Mouse (Mus musculus): ENCODE data around the gene Pacs2.

The Pacs2 gene

GRCm38 (mm10) chr12:113004011-113004410, 10.3 kb upstream of the Pacs2 start:
- in situ Hi-C loops (cut with MboI; ENCODE audit: low pct_unique_long_range_greater_than_20kb in 1 of 2, low sequenced_read_pairs in 2 of 2, unreplicated experiment in 1 of 2), result no loop called here

GRCm38 (mm10) chr12:113004993-113005392, 9.3 kb upstream of the Pacs2 start:
- in situ Hi-C loops (cut with MboI; ENCODE audit: low pct_unique_long_range_greater_than_20kb in 1 of 2, low sequenced_read_pairs in 2 of 2, unreplicated experiment in 1 of 2), result no loop called here

- in situ Hi-C loops (cut with MboI; ENCODE audit: low pct_unique_long_range_greater_than_20kb in 1 of 2, low sequenced_read_pairs in 2 of 2, unreplicated experiment in 1 of 2), result no loop called here
Observed at GRCm38 (mm10) chr12:113011702-113012360, 2.5 kb upstream of the Pacs2 start.

- in situ Hi-C loops (cut with MboI; ENCODE audit: low pct_unique_long_range_greater_than_20kb in 1 of 2, low sequenced_read_pairs in 2 of 2, unreplicated experiment in 1 of 2), result no loop called here
Observed at GRCm38 (mm10) chr12:113012443-113012842, 1.9 kb upstream of the Pacs2 start.

GRCm38 (mm10) chr12:113013021-113013491, 1.3 kb upstream of the Pacs2 start:
- in situ Hi-C loops (cut with MboI; ENCODE audit: low pct_unique_long_range_greater_than_20kb in 1 of 2, low sequenced_read_pairs in 2 of 2, unreplicated experiment in 1 of 2), result no loop called here

GRCm38 (mm10) chr12:113014561-113015556, 551 bp downstream of the Pacs2 start:
- in situ Hi-C loops (cut with MboI; ENCODE audit: low pct_unique_long_range_greater_than_20kb in 1 of 2, low sequenced_read_pairs in 2 of 2, unreplicated experiment in 1 of 2), result no loop called here

GRCm38 (mm10) chr12:113015956-113016355, 1.6 kb downstream of the Pacs2 start:
- in situ Hi-C loops (cut with MboI; ENCODE audit: low pct_unique_long_range_greater_than_20kb in 1 of 2, low sequenced_read_pairs in 2 of 2, unreplicated experiment in 1 of 2), result no loop called here

- in situ Hi-C loops (cut with MboI; ENCODE audit: low pct_unique_long_range_greater_than_20kb in 1 of 2, low sequenced_read_pairs in 2 of 2, unreplicated experiment in 1 of 2), result no loop called here
Observed at GRCm38 (mm10) chr12:113016976-113017375, 2.7 kb downstream of the Pacs2 start.

GRCm38 (mm10) chr12:113017429-113017984, 3.2 kb downstream of the Pacs2 start:
- in situ Hi-C loops (cut with MboI; ENCODE audit: low pct_unique_long_range_greater_than_20kb in 1 of 2, low sequenced_read_pairs in 2 of 2, unreplicated experiment in 1 of 2), result no loop called here

- in situ Hi-C loops (cut with MboI; ENCODE audit: low pct_unique_long_range_greater_than_20kb in 1 of 2, low sequenced_read_pairs in 2 of 2, unreplicated experiment in 1 of 2), result no loop called here
Observed at GRCm38 (mm10) chr12:113018763-113019162, 4.5 kb downstream of the Pacs2 start.

GRCm38 (mm10) chr12:113021488-113021887, 7.2 kb downstream of the Pacs2 start:
- in situ Hi-C loops (cut with MboI; ENCODE audit: low pct_unique_long_range_greater_than_20kb in 1 of 2, low sequenced_read_pairs in 2 of 2, unreplicated experiment in 1 of 2), result no loop called here

GRCm38 (mm10) chr12:113023082-113023481, 8.8 kb downstream of the Pacs2 start:
- in situ Hi-C loops (cut with MboI; ENCODE audit: low pct_unique_long_range_greater_than_20kb in 1 of 2, low sequenced_read_pairs in 2 of 2, unreplicated experiment in 1 of 2), result no loop called here

- in situ Hi-C loops (cut with MboI; ENCODE audit: low pct_unique_long_range_greater_than_20kb in 1 of 2, low sequenced_read_pairs in 2 of 2, unreplicated experiment in 1 of 2), result no loop called here
Observed at GRCm38 (mm10) chr12:113026557-113026956, 12.2 kb downstream of the Pacs2 start.

GRCm38 (mm10) chr12:113027495-113027894, 13.2 kb downstream of the Pacs2 start:
- in situ Hi-C loops (cut with MboI; ENCODE audit: low pct_unique_long_range_greater_than_20kb in 1 of 2, low sequenced_read_pairs in 2 of 2, unreplicated experiment in 1 of 2), result no loop called here

GRCm38 (mm10) chr12:113028067-113028466, 13.8 kb downstream of the Pacs2 start:
- in situ Hi-C loops (cut with MboI; ENCODE audit: low pct_unique_long_range_greater_than_20kb in 1 of 2, low sequenced_read_pairs in 2 of 2, unreplicated experiment in 1 of 2), result no loop called here

GRCm38 (mm10) chr12:113028898-113029297, 14.6 kb downstream of the Pacs2 start:
- in situ Hi-C loops (cut with MboI; ENCODE audit: low pct_unique_long_range_greater_than_20kb in 1 of 2, low sequenced_read_pairs in 2 of 2, unreplicated experiment in 1 of 2), result no loop called here

GRCm38 (mm10) chr12:113030046-113030445, 15.7 kb downstream of the Pacs2 start:
- in situ Hi-C loops (cut with MboI; ENCODE audit: low pct_unique_long_range_greater_than_20kb in 1 of 2, low sequenced_read_pairs in 2 of 2, unreplicated experiment in 1 of 2), result no loop called here

GRCm38 (mm10) chr12:113030993-113031392, 16.7 kb downstream of the Pacs2 start:
- in situ Hi-C loops (cut with MboI; ENCODE audit: low pct_unique_long_range_greater_than_20kb in 1 of 2, low sequenced_read_pairs in 2 of 2, unreplicated experiment in 1 of 2), result no loop called here

- in situ Hi-C loops (cut with MboI; ENCODE audit: low pct_unique_long_range_greater_than_20kb in 1 of 2, low sequenced_read_pairs in 2 of 2, unreplicated experiment in 1 of 2), result no loop called here
Observed at GRCm38 (mm10) chr12:113031441-113031840, 17.1 kb downstream of the Pacs2 start.

Data from mouse embryonic stem cell (cell line).